Mouse (Mus musculus): Measurements from ENCODE around the gene 1600002K03Rik. TPM values are rescaled to one million over a fixed set of nuclear protein-coding genes. Genes with fewer than 3 reads are reported as not detected.

The 1600002K03Rik gene
- polyA plus RNA-seq, 1 experiment from 2014 or later: 7.7 TPM

DNA sequence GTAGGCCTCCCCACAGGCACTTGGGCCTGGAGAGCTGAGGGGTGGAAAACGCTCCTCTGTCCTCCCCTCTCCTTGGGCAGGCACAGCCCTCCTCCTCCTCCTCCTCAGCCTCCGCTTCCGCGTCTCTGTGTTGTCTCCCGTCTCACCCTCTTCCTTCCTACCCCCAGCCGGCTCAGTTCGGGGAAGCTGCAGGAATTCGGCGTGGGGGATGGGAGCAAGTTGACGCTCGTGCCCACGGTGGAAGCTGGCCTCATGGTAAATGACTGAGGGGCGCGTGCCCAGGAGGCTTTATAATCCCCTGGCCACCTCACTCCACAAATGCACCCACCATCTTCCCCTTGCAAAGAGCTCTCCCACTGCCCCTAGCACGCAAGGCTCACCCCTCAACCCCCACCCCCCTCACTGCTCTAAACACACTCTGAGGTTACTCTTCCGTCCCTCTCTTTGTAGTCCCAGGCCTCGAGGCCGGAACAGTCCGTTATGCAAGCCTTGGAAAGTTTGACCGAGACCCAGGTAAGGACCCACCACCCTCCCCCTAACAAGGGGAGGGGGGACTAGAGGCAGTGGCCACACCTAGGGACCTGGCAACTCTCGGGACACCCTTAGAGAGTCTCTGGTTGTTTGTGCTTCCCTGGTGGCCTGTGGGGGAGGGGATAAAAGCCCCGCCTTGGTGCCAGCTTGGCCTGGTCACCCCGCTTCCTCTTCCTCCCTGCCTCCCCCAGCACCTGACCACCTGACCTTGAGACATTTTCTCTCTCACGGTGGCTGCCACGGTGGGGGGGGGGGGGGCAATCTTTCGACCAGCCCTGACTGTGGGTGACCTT is 21.3 kb upstream of the 1600002K03Rik start:
- Histone ChIP-seq H3K4me3 (replicated peaks; ENCODE audit: low read length) (peak overlapping the region; percentile 100), H3K4me2 (replicated peaks) (peak overlapping the region; percentile 100), H3K36me3 (replicated peaks; ENCODE audit: control insufficient read depth, insufficient read depth) (peaks cover 57% of the 10 kb centered on the region), H3K9me3 (ENCODE audit: control insufficient read depth, low read length) (no peaks in the 10 kb centered on the region), H3K27me3 (ENCODE audit: control insufficient read depth, insufficient read depth, low read length) (no peaks in the 10 kb centered on the region), H3K4me1 (replicated peaks; ENCODE audit: control insufficient read depth, insufficient read depth, low read length) (peaks cover 25% of the 10 kb centered on the region), H3K27ac (peak overlapping the region; percentile 99), H3K9ac (peak overlapping the region; percentile 100)
- DNase-seq (ENCODE audit: low spot score): peak; percentile 54
- under 1% methylated on average over 25 of the region's 26 CpGs for WGBS
- no peak for ATAC-seq (ENCODE audit: low FRiP score)

DNA sequence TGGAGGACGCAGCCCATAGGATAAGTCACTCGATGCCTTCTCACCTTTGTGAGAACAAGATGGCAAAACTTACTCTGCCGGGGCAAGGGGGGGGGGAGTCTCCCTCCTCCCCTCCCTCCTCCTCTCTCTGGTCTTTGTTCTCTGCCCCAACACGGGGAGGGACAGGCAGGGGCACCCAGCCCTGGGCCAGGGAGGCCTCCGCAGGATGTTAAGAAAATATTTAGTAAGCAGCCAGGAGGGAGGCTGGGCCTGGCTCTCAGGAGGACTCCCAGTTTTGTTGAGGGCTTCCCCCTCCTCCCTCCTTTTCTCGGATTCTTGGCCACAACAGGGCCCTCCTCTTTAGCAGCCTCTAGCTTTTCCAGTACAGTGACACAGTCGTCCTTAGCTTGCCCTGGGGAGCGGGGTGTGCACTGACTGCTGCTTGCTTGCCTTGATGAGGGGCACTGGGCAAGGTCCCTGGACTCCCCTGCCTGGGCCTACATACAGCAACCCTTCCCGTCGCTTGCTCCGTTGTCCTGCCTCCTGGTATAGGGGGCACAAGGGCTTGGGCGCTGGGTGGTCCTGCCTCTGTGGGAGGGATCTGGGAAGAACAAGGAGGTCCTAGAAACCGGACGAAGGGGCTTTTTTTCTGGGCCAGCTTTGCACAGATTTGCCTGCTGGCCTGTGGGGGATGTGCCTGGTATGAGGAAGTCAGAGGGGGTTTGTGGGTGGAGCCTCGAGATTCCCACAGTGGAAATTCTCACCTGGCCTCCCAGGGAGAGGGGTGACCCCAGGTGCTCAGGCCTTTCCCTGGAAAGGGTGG is 20.5 kb upstream of the 1600002K03Rik start:
- H3K9me3 ChIP-seq (ENCODE audit: control insufficient read depth, low read length): no peaks in the 10 kb centered on the region
- H3K4me3 ChIP-seq (replicated peaks; ENCODE audit: low read length): peak overlapping the region; percentile 100
- no peaks in the 10 kb centered on the region for H3K27me3 ChIP-seq (ENCODE audit: control insufficient read depth, insufficient read depth, low read length)
- H3K4me2 ChIP-seq (replicated peaks): peak overlapping the region; percentile 100
- peaks cover 65% of the 10 kb centered on the region for H3K36me3 ChIP-seq (replicated peaks; ENCODE audit: control insufficient read depth, insufficient read depth)
- no peak for DNase-seq (ENCODE audit: low spot score)
- peak overlapping the region; percentile 100 for H3K9ac ChIP-seq
- H3K4me1 ChIP-seq (replicated peaks; ENCODE audit: control insufficient read depth, insufficient read depth, low read length): peaks cover 25% of the 10 kb centered on the region
- H3K27ac ChIP-seq: peak overlapping the region; percentile 99
- no peak for ATAC-seq (ENCODE audit: low FRiP score)
- 4% methylated on average over 15 of the region's 15 CpGs for WGBS

GRCm38 (mm10) chr10:80152873-80153260 is 19.9 kb upstream of the 1600002K03Rik start:
- Histone ChIP-seq H3K27me3 (ENCODE audit: control insufficient read depth, insufficient read depth, low read length) (no peaks in the 10 kb centered on the region), H3K36me3 (replicated peaks; ENCODE audit: control insufficient read depth, insufficient read depth) (peaks cover 71% of the 10 kb centered on the region), H3K9ac (peak overlapping the region; percentile 100), H3K4me1 (replicated peaks; ENCODE audit: control insufficient read depth, insufficient read depth, low read length) (peaks cover 25% of the 10 kb centered on the region), H3K4me3 (replicated peaks; ENCODE audit: low read length) (peak overlapping the region; percentile 100), H3K27ac (peak overlapping the region; percentile 99), H3K4me2 (replicated peaks) (peak overlapping the region; percentile 100), H3K9me3 (ENCODE audit: control insufficient read depth, low read length) (no peaks in the 10 kb centered on the region)
- DNase-seq (ENCODE audit: low spot score): no peak
- no peak for ATAC-seq (ENCODE audit: low FRiP score)
- 31% methylated on average over 3 of the region's 3 CpGs for WGBS

- ATAC-seq (ENCODE audit: low FRiP score) (no peak), DNase-seq (ENCODE audit: low spot score) (no peak)
- H3K4me3 ChIP-seq (replicated peaks; ENCODE audit: low read length): peak overlapping the region; percentile 100
- H3K9ac ChIP-seq: peak overlapping the region; percentile 100
- WGBS: 84% methylated on average over 19 of the region's 19 CpGs
- no peaks in the 10 kb centered on the region for H3K27me3 ChIP-seq (ENCODE audit: control insufficient read depth, insufficient read depth, low read length)
- H3K9me3 ChIP-seq (ENCODE audit: control insufficient read depth, low read length): no peaks in the 10 kb centered on the region
- no peak overlapping the region; the same call in 1 of the 2 replicates for H3K27ac ChIP-seq
- peak overlapping the region; percentile 100 for H3K4me2 ChIP-seq (replicated peaks)
- peaks cover 26% of the 10 kb centered on the region for H3K4me1 ChIP-seq (replicated peaks; ENCODE audit: control insufficient read depth, insufficient read depth, low read length)
- peaks cover 77% of the 10 kb centered on the region for H3K36me3 ChIP-seq (replicated peaks; ENCODE audit: control insufficient read depth, insufficient read depth)
These were observed 19.0 kb upstream of the 1600002K03Rik start for GRCm38 (mm10) chr10:80153713-80154112.

DNA sequence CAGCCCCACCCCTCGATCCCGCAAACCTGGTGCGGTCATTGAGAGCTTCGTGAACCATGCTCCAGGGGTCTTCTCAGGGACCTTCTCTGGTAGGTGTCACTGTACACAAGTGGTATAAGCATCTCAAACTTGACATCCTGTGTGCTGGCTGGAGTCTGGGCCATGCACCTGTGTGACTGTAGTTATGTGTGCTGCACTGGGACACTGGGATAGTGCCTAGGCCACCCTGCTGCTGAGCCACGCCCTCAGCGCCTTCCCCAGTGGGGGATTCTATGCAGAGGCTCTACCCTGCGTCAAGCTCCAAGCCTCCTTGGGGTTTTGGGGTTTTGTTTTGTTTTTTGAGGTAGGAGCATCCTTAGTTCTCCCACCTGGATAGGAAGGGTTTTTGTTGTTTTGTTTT is 18.4 kb upstream of the 1600002K03Rik start:
- Histone ChIP-seq H3K4me1 (replicated peaks; ENCODE audit: control insufficient read depth, insufficient read depth, low read length) (peaks cover 33% of the 10 kb centered on the region), H3K27ac (peak overlapping the region; percentile 20; the same call in 1 of the 2 replicates)
- 82% methylated on average over 7 of the region's 7 CpGs for WGBS

GRCm38 (mm10) chr10:80155277-80155676 is 17.5 kb upstream of the 1600002K03Rik start:
- no peak for ATAC-seq (ENCODE audit: low FRiP score)
- WGBS: 46% methylated on average over 1 of the region's 1 CpGs
- peaks cover 73% of the 10 kb centered on the region for H3K36me3 ChIP-seq (replicated peaks; ENCODE audit: control insufficient read depth, insufficient read depth)

More for the DNA sequence above, 18.4 kb upstream of the 1600002K03Rik start:
- H3K9ac ChIP-seq: 0 out of 2 replicates have a peak overlapping the region, but pooled peaks have one; percentile 100
- H3K36me3 ChIP-seq (replicated peaks; ENCODE audit: control insufficient read depth, insufficient read depth): peaks cover 77% of the 10 kb centered on the region
- H3K9me3 ChIP-seq (ENCODE audit: control insufficient read depth, low read length): no peaks in the 10 kb centered on the region
- H3K4me3 ChIP-seq (replicated peaks; ENCODE audit: low read length): peak overlapping the region; percentile 4; the same call in 1 of the 2 replicates
- DNase-seq (ENCODE audit: low spot score) (no peak), ATAC-seq (ENCODE audit: low FRiP score) (no peak)
- H3K4me2 ChIP-seq (replicated peaks): no peak overlapping the region; the same call in 1 of the 2 replicates
- no peaks in the 10 kb centered on the region for H3K27me3 ChIP-seq (ENCODE audit: control insufficient read depth, insufficient read depth, low read length)

GRCm38 (mm10) chr10:80156002-80156751 is 16.6 kb upstream of the 1600002K03Rik start:
- H3K9me3 ChIP-seq (ENCODE audit: control insufficient read depth, low read length): no peaks in the 10 kb centered on the region
- H3K4me2 ChIP-seq (replicated peaks): no peak overlapping the region
- H3K4me3 ChIP-seq (replicated peaks; ENCODE audit: low read length): no peak overlapping the region
- 0 out of 2 replicates have a peak overlapping the region, but pooled peaks have one; percentile 28 for H3K27ac ChIP-seq
- H3K4me1 ChIP-seq (replicated peaks; ENCODE audit: control insufficient read depth, insufficient read depth, low read length): peaks cover 46% of the 10 kb centered on the region
- no peak for ATAC-seq (ENCODE audit: low FRiP score)
- 82% methylated on average over 29 of the region's 29 CpGs for WGBS
- no peak for DNase-seq (ENCODE audit: low spot score)
- no peaks in the 10 kb centered on the region for H3K27me3 ChIP-seq (ENCODE audit: control insufficient read depth, insufficient read depth, low read length)
- H3K36me3 ChIP-seq (replicated peaks; ENCODE audit: control insufficient read depth, insufficient read depth): peaks cover 73% of the 10 kb centered on the region
- H3K9ac ChIP-seq: no peak overlapping the region

More at GRCm38 (mm10) chr10:80155277-80155676, 17.5 kb upstream of the 1600002K03Rik start:
- DNase-seq (ENCODE audit: low spot score): no peak
- Histone ChIP-seq H3K4me2 (replicated peaks) (no peak overlapping the region), H3K4me3 (replicated peaks; ENCODE audit: low read length) (no peak overlapping the region), H3K9ac (0 out of 2 replicates have a peak overlapping the region, but pooled peaks have one; percentile 14), H3K9me3 (ENCODE audit: control insufficient read depth, low read length) (no peaks in the 10 kb centered on the region), H3K27me3 (ENCODE audit: control insufficient read depth, insufficient read depth, low read length) (no peaks in the 10 kb centered on the region), H3K4me1 (replicated peaks; ENCODE audit: control insufficient read depth, insufficient read depth, low read length) (peaks cover 37% of the 10 kb centered on the region), H3K27ac (0 out of 2 replicates have a peak overlapping the region, but pooled peaks have one; percentile 28)

- WGBS: 54% methylated on average over 7 of the region's 7 CpGs
- H3K9ac ChIP-seq: peak overlapping the region; percentile 38; the same call in 1 of the 2 replicates
- H3K36me3 ChIP-seq (replicated peaks; ENCODE audit: control insufficient read depth, insufficient read depth): peaks cover 68% of the 10 kb centered on the region
These were observed 16.0 kb upstream of the 1600002K03Rik start for GRCm38 (mm10) chr10:80156752-80157053.

More at GRCm38 (mm10) chr10:80156752-80157053, 16.0 kb upstream of the 1600002K03Rik start:
- no peak overlapping the region for H3K4me3 ChIP-seq (replicated peaks; ENCODE audit: low read length)
- H3K27me3 ChIP-seq (ENCODE audit: control insufficient read depth, insufficient read depth, low read length): no peaks in the 10 kb centered on the region
- no peak overlapping the region for H3K4me2 ChIP-seq (replicated peaks)
- H3K4me1 ChIP-seq (replicated peaks; ENCODE audit: control insufficient read depth, insufficient read depth, low read length): peaks cover 49% of the 10 kb centered on the region
- no peak for ATAC-seq (ENCODE audit: low FRiP score)
- no peak for DNase-seq (ENCODE audit: low spot score)
- 0 out of 2 replicates have a peak overlapping the region, but pooled peaks have one; percentile 28 for H3K27ac ChIP-seq
- H3K9me3 ChIP-seq (ENCODE audit: control insufficient read depth, low read length): no peaks in the 10 kb centered on the region
